Mouse (Mus musculus): ENCODE results near the gene Cic.

The Cic gene

DNA sequence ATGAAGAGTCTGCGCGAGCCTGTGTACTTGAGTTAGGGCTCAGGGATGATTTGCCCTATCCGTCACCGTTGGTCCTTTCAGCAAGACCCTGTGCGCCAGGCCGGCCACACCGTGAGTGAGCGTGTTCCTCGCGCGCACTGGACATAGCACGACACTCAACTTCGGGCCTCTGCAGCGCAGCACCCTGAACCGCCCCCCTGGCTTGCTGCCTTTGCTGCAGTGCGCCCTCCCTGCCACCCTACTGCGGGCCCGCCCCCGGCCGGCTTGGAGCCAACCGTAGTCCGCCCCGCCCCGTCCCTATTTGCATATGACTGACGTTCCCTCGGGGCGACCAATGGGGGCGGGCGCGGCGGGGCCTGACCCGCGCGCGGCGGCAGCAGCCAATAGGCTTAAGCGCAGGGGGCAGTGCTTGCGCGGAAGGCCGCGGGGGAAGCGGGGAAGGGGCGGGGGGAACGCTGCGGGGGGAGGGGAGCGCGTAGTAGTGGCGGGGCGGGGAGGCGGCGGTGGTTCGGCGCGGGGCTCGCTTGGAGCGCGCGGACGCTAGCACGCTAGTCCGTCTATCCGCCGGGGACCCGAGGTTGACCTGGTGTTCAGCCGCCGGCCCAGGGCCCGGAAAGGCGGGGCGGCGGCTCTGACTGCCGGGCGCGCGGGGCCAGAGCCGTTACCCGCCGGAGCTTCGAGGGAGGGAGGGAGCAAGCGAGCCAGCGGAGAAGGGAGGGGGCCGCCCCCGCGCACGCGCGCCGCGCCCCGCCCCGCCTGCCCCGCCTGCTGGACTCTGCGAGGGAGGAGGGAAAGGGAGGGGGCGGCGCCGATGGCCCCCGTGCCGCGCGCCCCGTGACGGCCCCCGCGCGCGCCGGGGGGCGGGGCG is 14.5 kb downstream of the Cic start:
- in situ Hi-C loops (cut with MboI, MseI) = loop anchor here (10.0 kb wide), 1 partner anchor 897 kb away; no protein-coding TSS in a partner anchor

- in situ Hi-C loops (cut with MboI, MseI) = loop anchor here (10.0 kb wide), 1 partner anchor 898 kb away; no protein-coding TSS in a partner anchor
Observed at GRCm38 (mm10) chr7:25282731-25283211, 15.3 kb downstream of the Cic start.

GRCm38 (mm10) chr7:25283637-25284036 is 16.1 kb downstream of the Cic start:
- in situ Hi-C loops (cut with MboI, MseI) = loop anchor here (10.0 kb wide), 1 partner anchor 899 kb away; no protein-coding TSS in a partner anchor

DNA sequence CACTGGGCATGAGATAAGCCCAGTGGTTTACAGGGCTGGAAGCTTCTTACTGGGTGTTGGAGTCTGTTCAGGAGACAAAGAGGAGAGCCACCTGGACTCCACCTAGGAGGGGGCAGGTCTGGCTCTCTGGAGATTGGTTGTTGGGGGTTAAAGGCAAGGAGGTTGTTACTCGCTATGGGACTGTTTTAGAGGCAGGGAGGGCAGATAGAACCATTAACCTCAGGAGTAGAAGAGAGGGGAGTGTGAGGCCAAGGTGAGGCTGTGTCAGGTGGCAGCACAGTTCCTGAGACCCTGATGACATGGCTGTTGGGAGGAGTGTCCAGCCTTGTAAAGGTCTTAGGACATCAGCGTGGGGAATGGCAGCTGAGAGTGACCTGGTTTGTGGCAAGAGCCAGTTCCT is 16.7 kb downstream of the Cic start:
- in situ Hi-C loops (cut with MboI, MseI) = loop anchor here (10.0 kb wide), 1 partner anchor 899 kb away; no protein-coding TSS in a partner anchor

DNA sequence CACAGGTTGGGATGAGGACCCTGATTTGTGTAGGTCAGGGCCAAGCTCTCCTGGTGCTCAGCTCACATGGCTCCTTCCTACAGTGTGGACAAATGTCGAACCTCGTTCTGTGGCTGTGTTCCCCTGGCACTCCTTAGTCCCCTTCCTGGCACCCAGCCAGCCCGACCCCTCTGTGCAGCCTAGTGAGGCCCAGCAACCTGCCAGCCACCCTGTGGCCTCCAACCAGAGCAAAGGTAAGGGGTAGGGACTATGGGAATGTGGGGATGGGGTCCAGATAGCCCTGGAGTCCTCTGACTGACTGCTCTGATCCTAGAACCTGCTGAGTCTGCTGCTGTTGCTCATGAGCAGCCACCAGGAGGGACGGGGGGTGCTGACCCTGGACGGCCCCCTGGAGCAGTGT is 17.3 kb downstream of the Cic start:
- in situ Hi-C loops (cut with MboI, MseI) = loop anchor here (10.0 kb wide), 1 partner anchor 900 kb away; no protein-coding TSS in a partner anchor

GRCm38 (mm10) chr7:25285511-25286238 is 18.2 kb downstream of the Cic start:
- in situ Hi-C loops (cut with MboI, MseI) = loop anchor here (10.0 kb wide), 1 partner anchor 901 kb away; no protein-coding TSS in a partner anchor

- in situ Hi-C loops (cut with MboI, MseI) = loop anchor here (10.0 kb wide), 1 partner anchor 902 kb away; no protein-coding TSS in a partner anchor
Observed at GRCm38 (mm10) chr7:25286989-25287388, 19.5 kb downstream of the Cic start.

GRCm38 (mm10) chr7:25288011-25288410 is 20.5 kb downstream of the Cic start:
- in situ Hi-C loops (cut with MboI, MseI) = loop anchor here (10.0 kb wide), 1 partner anchor 903 kb away; no protein-coding TSS in a partner anchor

GRCm38 (mm10) chr7:25288721-25289120 is 21.2 kb downstream of the Cic start:
- in situ Hi-C loops (cut with MboI, MseI) = loop anchor here (10.0 kb wide), 1 partner anchor 904 kb away; no protein-coding TSS in a partner anchor

DNA sequence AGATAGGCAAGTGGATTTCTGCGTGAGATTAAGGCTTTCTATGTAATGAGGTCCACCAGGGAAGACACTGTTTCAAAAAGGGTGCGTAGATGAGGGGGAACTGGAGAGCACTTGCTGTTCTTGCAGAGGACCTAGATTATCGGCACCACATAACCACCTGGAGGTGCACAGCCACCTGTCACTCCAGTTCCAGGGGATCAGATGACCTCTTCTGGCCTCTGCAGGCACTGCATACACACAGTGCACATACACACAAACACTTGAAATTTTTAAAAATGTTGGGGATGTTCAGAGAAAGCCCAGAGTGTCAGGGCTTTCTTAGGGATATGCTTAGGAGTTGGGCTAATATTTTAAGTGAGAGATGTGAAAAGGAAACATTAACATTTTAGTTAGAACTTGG is 22.4 kb downstream of the Cic start:
- in situ Hi-C loops (cut with MboI, MseI) = loop anchor here (10.0 kb wide), 1 partner anchor 905 kb away; no protein-coding TSS in a partner anchor

DNA sequence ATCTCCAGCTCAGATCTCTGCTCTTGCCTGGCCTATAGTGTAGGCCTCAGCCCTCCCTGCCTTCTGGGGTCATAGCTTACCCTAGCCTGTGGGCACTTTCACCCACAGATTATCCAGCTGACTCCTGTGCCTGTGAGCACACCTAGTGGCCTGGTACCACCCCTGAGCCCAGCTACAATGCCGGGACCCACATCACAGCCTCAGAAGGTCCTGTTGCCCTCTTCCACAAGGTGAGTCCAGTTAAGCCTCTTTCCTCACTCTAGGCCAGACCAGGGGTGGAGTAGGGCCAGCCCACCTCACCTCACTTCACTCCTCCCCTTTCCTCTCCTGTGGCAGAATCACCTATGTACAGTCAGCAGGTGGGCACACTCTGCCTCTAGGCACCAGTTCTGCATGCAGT is 23.0 kb downstream of the Cic start:
- in situ Hi-C loops (cut with MboI, MseI) = no loop called here

DNA sequence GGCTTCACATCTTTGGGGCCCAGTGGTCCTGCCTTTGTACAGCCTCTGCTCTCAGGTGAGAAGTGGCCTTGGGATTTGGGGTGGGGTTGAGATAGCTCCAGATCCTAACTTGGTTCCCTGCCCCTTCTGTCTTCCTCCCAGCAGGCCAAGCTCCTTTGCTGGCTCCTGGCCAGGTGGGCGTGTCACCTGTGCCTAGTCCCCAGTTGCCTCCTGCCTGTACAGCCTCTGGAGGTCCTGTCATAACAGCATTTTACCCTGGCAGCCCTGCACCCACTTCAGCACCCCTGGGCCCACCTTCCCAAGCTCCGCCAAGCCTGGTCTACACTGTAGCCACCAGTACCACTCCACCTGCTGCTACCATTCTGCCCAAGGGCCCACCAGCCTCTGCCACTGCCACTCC is 23.4 kb downstream of the Cic start:
- in situ Hi-C loops (cut with MboI, MseI) = no loop called here

DNA sequence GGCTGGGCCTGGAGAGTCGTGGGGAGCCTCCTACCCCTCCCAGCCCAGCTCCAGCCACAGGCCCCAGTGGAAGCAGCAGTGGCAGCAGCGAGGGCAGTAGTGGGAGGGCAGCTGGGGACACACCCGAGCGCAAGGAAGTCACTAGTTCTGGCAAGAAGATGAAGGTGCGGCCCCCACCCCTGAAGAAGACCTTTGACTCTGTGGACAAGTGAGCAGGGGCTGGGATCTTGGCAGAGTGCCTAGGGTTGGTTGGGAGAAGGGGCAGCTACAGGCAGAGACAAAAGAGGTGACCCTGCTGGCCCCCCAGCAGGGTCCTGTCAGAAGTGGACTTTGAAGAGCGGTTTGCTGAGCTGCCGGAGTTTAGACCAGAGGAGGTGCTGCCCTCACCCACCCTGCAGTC is 24.6 kb downstream of the Cic start:
- in situ Hi-C loops (cut with MboI, MseI) = no loop called here

- in situ Hi-C loops (cut with MboI, MseI) = no loop called here
Observed at GRCm38 (mm10) chr7:25293191-25293739, 25.8 kb downstream of the Cic start.

DNA sequence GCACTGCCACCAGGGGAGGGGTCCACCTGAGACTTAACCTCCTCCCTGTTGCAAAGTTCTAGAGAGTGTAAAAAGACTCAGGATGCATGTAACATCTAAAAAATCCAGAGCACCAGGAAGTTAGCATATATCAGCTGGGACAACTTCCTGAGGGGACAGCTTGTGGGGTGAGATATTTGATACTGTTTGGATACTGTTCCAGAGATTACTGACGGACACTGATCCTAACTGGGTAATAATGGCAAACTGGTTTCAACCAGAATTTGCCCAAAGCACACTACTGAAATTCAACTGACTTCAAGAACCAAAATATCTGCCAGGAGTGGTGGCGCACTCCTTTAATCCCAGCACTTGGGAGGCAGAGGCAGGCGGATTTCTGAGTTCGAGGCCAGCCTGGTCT is 27.0 kb downstream of the Cic start:
- in situ Hi-C loops (cut with MboI, MseI) = no loop called here

GRCm38 (mm10) chr7:25294960-25295722 is 27.6 kb downstream of the Cic start:
- in situ Hi-C loops (cut with MboI, MseI) = no loop called here

DNA sequence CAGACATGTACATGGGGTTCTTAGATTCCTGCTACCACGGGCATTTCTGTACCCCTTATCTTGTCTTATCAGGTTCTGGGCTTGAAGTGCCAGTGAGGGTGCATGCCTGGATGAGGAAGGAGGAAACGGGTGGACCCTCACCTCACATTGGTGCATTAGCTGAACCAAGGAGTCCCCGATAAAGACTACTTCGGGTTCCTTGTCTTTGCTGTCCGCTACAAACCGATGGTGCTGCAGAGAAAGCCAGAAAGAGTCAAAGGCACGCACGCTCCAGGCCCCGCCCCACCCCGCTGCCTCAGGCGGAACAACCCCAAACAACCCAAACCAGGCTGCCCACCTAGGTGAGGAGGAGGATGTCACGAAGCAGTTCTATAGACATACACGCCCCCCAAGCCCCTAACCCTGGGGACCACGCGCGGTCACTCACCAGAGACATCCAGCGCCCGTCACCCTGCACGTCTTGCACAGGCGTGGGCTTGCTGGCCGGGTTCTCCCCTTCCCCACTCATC is 29.5 kb downstream of the Cic start:
- in situ Hi-C loops (cut with MboI, MseI) = no loop called here

GRCm38 (mm10) chr7:25297454-25298325 is 30.2 kb downstream of the Cic start, which contains the start of gene Pafah1b3:
Gene Pafah1b3 (minus strand): TSS chr7:25297986.
- in situ Hi-C loops (cut with MboI, MseI) = no loop called here

GRCm38 (mm10) chr7:25301063-25301462 is 33.6 kb downstream of the Cic start, which contains the start of gene Prr19:
Gene Prr19 (plus strand): TSS chr7:25301411.
- in situ Hi-C loops (cut with MboI, MseI) = no loop called here
